25 mouse cellular contexts compared by ENCODE assay signal in genomic region chr2:146956366-146956765, GRCm38 (mm10). TPM values are rescaled to one million over a fixed set of nuclear protein-coding genes. Genes with fewer than 3 reads are reported as not detected.
DNase-seq lines count a peak whose midpoint lies in the region; ATAC-seq lines count a peak whose summit lies in the region.
"Had no signal": no experiment of that assay in that cellular context is flagged by ENCODE, and none has a peak within 500 bp of the region (broad histone marks: within the 10 kb centered on the region; RNA-seq: fewer than 3 reads in every experiment).

No protein-coding gene starts in this region.

- peak; percentile 52; the same call in 1 of the 2 replicates for ATAC-seq in neural tube, embryonic 11.5 days (ENCODE audit: insufficient read depth, low FRiP score, low TSS enrichment)
- no peak for ATAC-seq in neural tube, embryonic 15.5 days (ENCODE audit: low FRiP score)
- ATAC-seq: CD4-positive, CD25-positive, alpha-beta regulatory T cell, adult 4 months; forebrain, embryonic 15.5 days; intestine, embryonic 15.5 days had no signal

- H3K4me3 ChIP-seq in neural tube, embryonic 11.5 days (ENCODE audit: low read depth, low read length), result no peak overlapping the region
- no peak overlapping the region for H3K4me3 ChIP-seq in neural tube, embryonic 15.5 days (replicated peaks)
- H3K4me3 ChIP-seq: embryonic facial prominence, embryonic 12.5 days; erythroblast, embryonic 14.5 days; forebrain, embryonic 12.5 days; forebrain, embryonic 15.5 days; hindbrain, embryonic 12.5 days; hindbrain, embryonic 15.5 days; intestine, embryonic 15.5 days had no signal

- peaks cover 9% of the 10 kb centered on the region; the same call in 1 of the 2 replicates for H3K27me3 ChIP-seq in neural tube, embryonic 11.5 days (ENCODE audit: control insufficient read depth, insufficient read depth, low read length)
- H3K27me3 ChIP-seq in neural tube, embryonic 15.5 days (replicated peaks), result peaks cover 24% of the 10 kb centered on the region
- H3K27me3 ChIP-seq: embryonic facial prominence, embryonic 12.5 days; intestine, embryonic 15.5 days had no signal

- H3K9me3 ChIP-seq in neural tube, embryonic 11.5 days (ENCODE audit: control insufficient read depth, low read length), result no peaks in the 10 kb centered on the region
- H3K9me3 ChIP-seq in neural tube, embryonic 15.5 days (replicated peaks), result no peaks in the 10 kb centered on the region
- H3K9me3 ChIP-seq: embryonic facial prominence, embryonic 12.5 days; forebrain, embryonic 12.5 days; forebrain, embryonic 15.5 days; hindbrain, embryonic 12.5 days; hindbrain, embryonic 15.5 days; intestine, embryonic 15.5 days had no signal

- intact Hi-C loops in heart, postnatal 14 days (cut with DNase I), result loop anchor here (5.0 to 10.0 kb wide), 3 partner anchors 81 to 348 kb away; no protein-coding TSS in a partner anchor

- no peak overlapping the region for H3K9ac ChIP-seq in neural tube, embryonic 11.5 days (ENCODE audit: low read length)
- H3K9ac ChIP-seq in neural tube, embryonic 15.5 days (replicated peaks), result no peak overlapping the region
- H3K9ac ChIP-seq: embryonic facial prominence, embryonic 12.5 days; forebrain, embryonic 12.5 days; forebrain, embryonic 15.5 days; hindbrain, embryonic 12.5 days; hindbrain, embryonic 15.5 days; intestine, embryonic 15.5 days had no signal

- H3K4me2 ChIP-seq in neural tube, embryonic 11.5 days (ENCODE audit: low read depth), result no peak overlapping the region
- no peak overlapping the region for H3K4me2 ChIP-seq in neural tube, embryonic 15.5 days
- H3K4me2 ChIP-seq: embryonic facial prominence, embryonic 12.5 days; forebrain, embryonic 12.5 days; forebrain, embryonic 15.5 days; heart, embryonic 11.5 days; hindbrain, embryonic 12.5 days; hindbrain, embryonic 15.5 days; intestine, embryonic 15.5 days had no signal

- peaks cover 2% of the 10 kb centered on the region; the same call in 1 of the 2 replicates for H3K4me1 ChIP-seq in neural tube, embryonic 11.5 days (ENCODE audit: control insufficient read depth, insufficient read depth, low read length)
- H3K4me1 ChIP-seq in neural tube, embryonic 15.5 days, result peaks cover 11% of the 10 kb centered on the region
- H3K4me1 ChIP-seq: embryonic facial prominence, embryonic 12.5 days; intestine, embryonic 15.5 days had no signal

- WGBS in neural tube, embryonic 11.5 days, result 10% methylated on average over 6 of the region's 6 CpGs
- WGBS in neural tube, embryonic 15.5 days, result 12% methylated on average over 6 of the region's 6 CpGs

- no peaks in the 10 kb centered on the region for H3K36me3 ChIP-seq in neural tube, embryonic 11.5 days (ENCODE audit: control insufficient read depth, insufficient read depth, low read length)
- no peaks in the 10 kb centered on the region for H3K36me3 ChIP-seq in neural tube, embryonic 15.5 days
- H3K36me3 ChIP-seq: embryonic facial prominence, embryonic 12.5 days; forebrain, embryonic 12.5 days; forebrain, embryonic 15.5 days; hindbrain, embryonic 12.5 days; hindbrain, embryonic 15.5 days; intestine, embryonic 15.5 days had no signal

- H3K27ac ChIP-seq in neural tube, embryonic 11.5 days (ENCODE audit: low read depth, low read length), result no peak overlapping the region
- no peak overlapping the region for H3K27ac ChIP-seq in neural tube, embryonic 15.5 days (replicated peaks)
- H3K27ac ChIP-seq: embryonic facial prominence, embryonic 12.5 days; forebrain, embryonic 12.5 days; forebrain, embryonic 15.5 days; hindbrain, embryonic 12.5 days; hindbrain, embryonic 15.5 days; intestine, embryonic 15.5 days had no signal

- no peak for DNase-seq in neural tube, embryonic 11.5 days (ENCODE audit: low spot score)
- peak; percentile 55 for DNase-seq in embryo, embryonic 10.5 days (ENCODE audit: low spot score)
- DNase-seq in mesoderm, embryonic 11.5 days (ENCODE audit: low read depth, low spot score), result peak; percentile 41
- DNase-seq in heart, postnatal 14 days, result no peak
- no peak for DNase-seq in frontal cortex, postnatal 10 days (ENCODE audit: low spot score in 2 of 2)
- no peak for DNase-seq in layer of hippocampus, postnatal 25 days (ENCODE audit: extremely low spot score in 1 of 2, low spot score in 1 of 2)
- DNase-seq: adrenal gland, adult 2 months; adrenal gland, postnatal 14 days; cerebellum, adult 11-12 months; cerebellum, adult 8-10 months; cerebellum, postnatal 10 days; cerebellum, postnatal 36 days; gastrocnemius, postnatal 14 days; heart, postnatal 36 days; kidney, adult 11 months had no signal

RNA-seq across cellular contexts. Expression of gene Xrn2, which starts 56.4 kb away (rescaled TPM):
- 108 and 110 TPM in 2 replicates for polyA plus RNA-seq in neural tube, embryonic 11.5 days (2014; fragmentation: Nextera tagmentation; extraction: Ambion mirVana)
- polyA plus RNA-seq in neural tube, embryonic 15.5 days (2015; fragmentation: Nextera tagmentation; extraction: Ambion mirVana), result 60.1 and 67.7 TPM in 2 replicates
- total RNA-seq in heart, postnatal 14 days (2021), result 10 to 100 TPM; 23.6 to 28.0 TPM
- total RNA-seq in layer of hippocampus, postnatal 25 days (2021), result 10 to 100 TPM; 41.6 to 58.6 TPM

Comparison
In these comparisons a context has a peak if more than half of its experiments do, and no peak if none do; other contexts are left out.
1. DNase-seq: peak in embryo, embryonic 10.5 days (single experiment) and mesoderm, embryonic 11.5 days (single experiment); none in neural tube, embryonic 11.5 days (single experiment), heart, postnatal 14 days (0 of 2), frontal cortex, postnatal 10 days (0 of 2) and layer of hippocampus, postnatal 25 days (0 of 2).